Mouse (Mus musculus) lung, postnatal 25 days (tissue): ENCODE measurements around the gene Htra3.

Experiments used
- DNase-seq: peaks from one replicate; pipeline ENCODE4 v3.0.0; 2022; ENCODE audit warnings: low spot score

The Htra3 gene

GRCm38 (mm10) chr5:35611170-35611569 lies 68.4 kb downstream of the Htra3 start:
- no peak for DNase-seq

GRCm38 (mm10) chr5:35610381-35610780 lies 69.2 kb downstream of the Htra3 start:
- DNase-seq = no peak

GRCm38 (mm10) chr5:35609971-35610370 lies 69.6 kb downstream of the Htra3 start:
- DNase-seq = no peak

- peak; percentile 57 for DNase-seq
Measured at GRCm38 (mm10) chr5:35609381-35609780, 70.2 kb downstream of the Htra3 start.

DNA sequence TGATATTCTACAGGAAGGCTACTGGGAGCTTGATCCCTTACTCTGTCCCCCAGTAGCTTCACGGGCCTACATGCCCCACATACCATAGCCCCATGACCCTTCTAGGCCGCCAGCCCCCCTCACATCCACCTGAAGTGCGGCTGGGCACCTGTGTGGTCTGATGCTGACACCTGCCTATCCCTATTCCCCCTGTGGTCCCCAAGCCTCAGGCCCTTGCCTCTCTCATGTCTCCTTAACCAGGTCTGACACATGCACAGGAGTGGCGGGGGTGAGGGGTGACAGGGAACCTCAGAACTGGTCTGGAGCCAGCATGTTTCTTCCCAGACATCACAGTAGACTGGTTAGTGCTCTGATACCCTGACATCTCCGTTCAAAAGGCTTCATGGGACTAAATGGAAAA lies 71.0 kb downstream of the Htra3 start:
- DNase-seq = no peak

- peak; percentile 18 for DNase-seq
Measured at GRCm38 (mm10) chr5:35607784-35608183, 71.8 kb downstream of the Htra3 start.

GRCm38 (mm10) chr5:35606800-35607199 lies 72.8 kb downstream of the Htra3 start:
- DNase-seq = no peak

DNA sequence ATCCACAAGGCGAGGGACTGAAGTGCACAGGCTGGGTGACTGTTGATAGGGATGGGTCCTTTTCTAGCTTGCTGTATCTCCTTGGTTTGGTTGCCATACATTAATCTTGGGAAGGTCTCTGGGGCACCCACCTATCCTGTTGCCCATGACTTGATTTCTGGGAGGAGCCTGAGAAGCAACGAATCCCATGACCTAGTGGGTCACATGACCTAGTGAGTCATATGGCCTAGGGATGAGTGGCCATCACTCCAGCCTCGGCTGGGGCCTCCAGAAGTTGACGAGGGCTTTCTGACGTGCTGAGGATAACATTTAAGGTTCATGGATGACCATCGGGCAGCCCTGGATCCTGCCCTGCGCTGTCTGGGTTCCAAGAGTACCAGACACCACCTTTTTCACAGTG lies 74.2 kb downstream of the Htra3 start:
- no peak for DNase-seq
